Mouse (Mus musculus): Measurements from ENCODE around the gene Syt17.

DNA sequence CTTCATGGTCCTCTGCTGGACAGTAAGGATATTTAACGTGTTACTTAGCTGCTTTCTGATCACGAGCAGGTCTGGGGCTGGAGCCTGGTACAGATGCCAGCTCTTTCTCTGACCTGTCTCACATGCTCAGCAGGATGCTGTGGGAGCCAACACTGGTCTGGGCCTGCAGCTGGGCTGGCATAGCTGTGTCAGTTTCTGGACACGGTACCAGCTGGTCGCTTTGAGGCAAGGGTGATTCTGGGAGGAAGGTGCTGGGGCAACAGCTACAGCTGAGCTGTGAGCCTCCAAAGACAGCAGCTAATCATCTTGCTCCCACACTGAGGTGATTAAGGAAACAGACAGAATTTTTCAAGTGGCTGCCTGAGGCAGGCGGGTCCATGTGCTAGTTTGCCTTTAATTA is 46.1 kb downstream of the Syt17 start:
- TF ChIP-seq TCF12 (IDR thresholded peaks at IDR 0.05; ENCODE audit: insufficient read depth, poor library complexity, severe bottlenecking) (no peak), POLR2A (IDR thresholded peaks at IDR 0.05; ENCODE audit: insufficient read length, low read depth) (no peak), MYOD1 (IDR thresholded peaks at IDR 0.05; ENCODE audit: control insufficient read depth in 1 of 3, insufficient read length in 2 of 3, low read depth in 2 of 3) (no peak), POLR2AphosphoS2 (IDR thresholded peaks at IDR 0.05; ENCODE audit: insufficient read length, low read depth) (no peak), CEBPB (IDR thresholded peaks at IDR 0.05; ENCODE audit: insufficient read depth, poor library complexity, severe bottlenecking) (no peak), MAX (IDR thresholded peaks at IDR 0.05; ENCODE audit: low read depth) (no peak), REST (IDR thresholded peaks at IDR 0.05; ENCODE audit: insufficient read depth, insufficient read length) (no peak), MYOG (IDR thresholded peaks at IDR 0.05; ENCODE audit: control insufficient read depth in 1 of 3, insufficient read depth in 1 of 3, insufficient read length in 2 of 3, low read depth in 2 of 3) (no peak), TCF3 (IDR thresholded peaks at IDR 0.05; ENCODE audit: insufficient read length, low read depth) (no peak)
